Mouse (Mus musculus): ENCODE measurements around the gene Mapk8ip2.
"Not testable (repeated sequence)": the region's sequence is repeated elsewhere in the genome, so short reads cannot be mapped to it uniquely, and the experiment has no call there.

The Mapk8ip2 gene

DNA sequence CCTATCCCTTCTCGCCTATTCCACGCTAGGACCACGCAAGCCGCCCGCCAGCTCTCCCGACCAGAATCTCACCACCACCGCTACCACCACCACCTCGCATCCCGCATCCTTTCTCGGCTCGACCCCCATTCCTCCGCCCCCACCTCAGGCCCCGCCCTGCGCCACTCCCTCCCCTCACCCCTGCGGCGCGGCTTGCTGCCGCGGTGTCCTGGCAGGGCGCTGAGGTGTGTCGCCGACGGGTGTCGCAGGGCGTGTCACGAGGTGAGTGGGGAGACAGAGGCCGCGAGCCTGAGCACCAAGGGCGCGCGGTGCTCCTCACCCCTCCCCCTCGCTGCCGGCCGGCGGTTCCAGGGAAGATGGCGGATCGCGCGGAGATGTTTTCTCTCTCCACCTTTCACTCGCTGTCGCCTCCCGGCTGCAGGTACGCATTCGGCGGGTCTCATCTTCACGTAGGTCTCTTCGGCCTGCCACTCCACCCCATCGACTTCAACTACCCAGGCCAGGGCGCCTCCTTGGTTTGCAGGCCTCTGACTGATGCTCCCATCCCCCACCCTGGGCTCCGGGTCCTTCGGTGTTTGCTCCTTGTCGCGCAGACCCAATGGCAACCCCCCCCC, at the start of gene Mapk8ip2:
Gene Mapk8ip2 (plus strand): TSS at position 49 of the 614 bp plus-strand sequence.
- no peak for DNase-seq (ENCODE audit: low spot score)

DNA sequence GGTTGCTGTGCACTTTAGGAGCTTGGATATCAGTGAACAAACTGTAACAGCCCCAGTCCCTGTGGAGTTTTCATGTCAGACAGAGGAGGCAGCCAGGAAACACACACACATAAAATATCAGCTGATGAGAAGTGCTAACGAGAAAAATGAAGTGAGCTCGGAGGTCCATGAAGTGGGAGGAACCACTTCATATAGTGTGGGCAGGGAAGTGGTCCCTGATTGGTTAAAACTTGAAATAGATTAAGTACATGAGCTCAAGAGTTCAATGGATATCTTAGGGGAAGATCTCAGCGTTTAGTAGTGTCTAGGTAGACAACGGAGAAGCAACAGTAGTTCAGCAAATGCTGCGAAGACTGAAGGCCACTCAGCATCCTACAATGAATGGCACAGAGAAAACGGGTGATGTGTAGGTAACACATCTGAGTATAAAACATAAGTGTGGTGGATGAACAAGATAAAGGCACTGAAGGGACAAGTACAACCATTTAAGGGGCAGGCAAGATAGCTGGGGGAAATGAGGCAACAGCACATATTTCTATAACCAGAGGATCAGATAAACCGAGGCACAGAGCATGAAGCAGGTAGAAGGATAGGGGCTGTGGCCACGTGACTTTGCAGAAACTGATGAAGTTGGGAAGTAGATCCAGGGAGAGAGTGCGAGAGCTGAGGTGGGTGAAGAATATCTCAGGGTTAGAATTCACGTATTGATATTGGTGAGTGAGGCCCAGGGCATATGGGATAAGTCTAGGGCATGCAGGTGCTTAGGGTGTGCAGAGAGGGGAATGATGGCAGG, 48.7 kb upstream of the Mapk8ip2 start:
- no peak for DNase-seq (ENCODE audit: low spot score)

DNA sequence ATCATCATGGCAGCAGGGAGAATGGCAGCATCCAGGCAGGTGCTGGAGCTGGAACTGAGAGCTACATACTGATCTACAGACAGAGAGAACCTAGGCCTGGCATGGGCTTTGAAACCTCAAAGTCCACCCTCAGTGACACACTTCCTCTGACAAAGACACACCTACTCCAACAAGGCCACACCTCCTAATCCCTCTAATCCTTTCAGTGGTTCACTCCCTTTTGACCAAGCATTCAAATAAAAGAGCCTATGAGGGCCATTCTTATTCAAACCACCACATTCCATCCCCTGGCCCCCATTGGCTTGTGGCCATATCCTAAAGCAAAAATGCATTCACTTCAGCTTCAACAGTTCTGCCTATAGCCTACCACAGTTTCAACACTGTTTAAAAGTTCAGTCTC, 47.0 kb upstream of the Mapk8ip2 start:
- no peak for DNase-seq (ENCODE audit: low spot score)

DNA sequence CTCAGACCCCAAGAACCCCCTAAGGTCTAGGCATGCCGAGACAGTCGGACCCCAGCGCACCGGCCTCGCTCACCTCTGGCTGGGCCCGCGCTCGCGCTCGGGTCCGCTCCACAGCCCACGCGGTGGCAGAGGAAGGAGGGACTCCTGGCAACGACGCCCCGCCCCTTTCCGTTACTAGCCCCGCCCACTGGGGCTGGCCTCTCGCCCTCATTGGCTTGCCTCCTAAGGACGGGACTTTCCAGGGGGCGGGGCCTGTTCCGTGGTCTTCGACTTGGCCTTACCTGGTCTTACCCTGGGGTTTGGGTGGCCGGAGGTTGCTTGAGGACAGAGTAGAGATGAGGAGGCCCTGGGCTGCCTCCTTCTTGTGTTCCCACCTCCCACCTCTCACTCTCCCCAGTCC, 43.6 kb upstream of the Mapk8ip2 start, which contains the start of gene Syce3:
Gene Syce3 (minus strand): TSS at position 386 of the 400 bp plus-strand sequence.
- no peak for DNase-seq (ENCODE audit: low spot score)

DNA sequence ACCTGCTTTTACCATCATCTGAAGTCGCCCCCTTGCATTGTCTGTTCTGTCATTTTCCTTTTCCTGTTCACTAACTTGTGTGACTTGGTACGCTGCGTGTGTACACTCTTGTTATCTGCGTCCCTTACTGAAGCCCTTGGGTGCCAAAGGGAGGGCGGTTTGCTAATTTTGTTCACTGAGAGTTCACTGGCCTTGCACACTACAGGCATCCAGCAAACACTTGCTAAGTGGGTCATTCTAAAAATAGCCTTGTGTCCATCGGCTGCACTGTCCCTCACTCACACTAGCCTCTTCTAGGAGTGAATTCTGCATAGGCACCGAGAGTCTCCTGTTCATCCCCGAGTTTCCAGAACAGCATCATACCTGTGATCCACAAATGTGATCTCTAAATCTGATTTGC, 38.4 kb upstream of the Mapk8ip2 start:
- DNase-seq (ENCODE audit: low spot score), result no peak

DNA sequence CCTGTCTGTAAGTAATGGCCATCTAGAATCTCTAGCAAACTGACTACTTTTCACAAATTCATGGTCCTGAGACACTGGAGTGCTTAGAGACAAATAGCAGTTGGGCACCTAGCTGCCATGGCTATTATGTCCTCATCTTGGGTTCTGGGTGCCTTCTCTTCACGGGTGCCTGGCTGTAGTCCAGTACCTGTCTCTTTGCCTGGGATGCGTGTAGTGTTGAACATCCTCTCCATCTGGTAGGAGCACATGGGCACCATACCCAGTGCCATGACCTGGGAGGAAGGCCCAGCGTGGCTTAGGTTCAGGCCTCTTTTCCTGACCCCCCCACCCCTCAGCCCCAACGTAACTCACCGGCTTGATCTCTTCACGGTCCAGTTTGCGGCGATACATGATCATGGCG, 31.8 kb upstream of the Mapk8ip2 start:
- DNase-seq (ENCODE audit: low spot score), result no peak

DNA sequence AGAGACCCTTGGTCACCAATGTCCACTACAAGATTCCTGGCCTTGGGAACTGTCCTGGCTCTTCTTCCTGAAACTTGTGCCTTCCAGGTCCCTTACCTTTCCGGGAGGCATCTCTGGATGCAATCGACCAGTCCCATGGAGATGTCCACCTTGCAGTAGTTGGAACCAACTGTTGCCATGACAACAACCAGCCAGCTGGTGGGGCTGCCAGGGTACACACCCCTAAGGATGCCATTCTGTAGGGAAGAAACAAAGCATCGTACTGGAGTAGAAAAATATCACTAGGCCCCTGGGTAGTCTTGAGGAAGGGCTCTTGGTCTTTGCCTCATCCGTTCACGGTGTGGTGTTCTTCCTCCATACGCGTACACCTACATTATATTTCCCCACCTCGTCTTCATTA, 29.1 kb upstream of the Mapk8ip2 start:
- DNase-seq (ENCODE audit: low spot score), result no peak

DNA sequence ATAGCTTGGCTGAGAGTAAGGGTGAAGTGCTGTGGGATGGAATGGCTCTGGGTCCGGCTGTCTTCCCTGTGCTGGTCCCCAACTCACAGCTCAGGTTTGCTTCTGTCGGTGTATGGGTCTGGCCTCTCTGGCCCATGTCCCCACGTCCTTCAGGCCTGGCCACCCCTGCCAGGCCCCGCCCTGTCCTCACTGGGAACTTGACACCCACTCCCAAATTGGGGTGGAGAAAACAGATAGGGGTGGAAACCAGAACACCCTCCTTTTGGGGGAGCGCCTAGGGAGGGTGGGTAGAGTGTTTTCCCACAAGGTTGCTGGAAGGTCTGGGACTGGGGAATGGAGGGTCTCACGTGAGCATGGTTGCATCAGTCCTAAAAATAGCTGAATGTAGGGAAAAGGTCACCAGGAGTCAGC, 28.0 kb upstream of the Mapk8ip2 start, which contains the start of gene Cpt1b:
Gene Cpt1b (minus strand): TSS at position 153 of the 411 bp plus-strand sequence.
- no peak for DNase-seq (ENCODE audit: low spot score)

DNA sequence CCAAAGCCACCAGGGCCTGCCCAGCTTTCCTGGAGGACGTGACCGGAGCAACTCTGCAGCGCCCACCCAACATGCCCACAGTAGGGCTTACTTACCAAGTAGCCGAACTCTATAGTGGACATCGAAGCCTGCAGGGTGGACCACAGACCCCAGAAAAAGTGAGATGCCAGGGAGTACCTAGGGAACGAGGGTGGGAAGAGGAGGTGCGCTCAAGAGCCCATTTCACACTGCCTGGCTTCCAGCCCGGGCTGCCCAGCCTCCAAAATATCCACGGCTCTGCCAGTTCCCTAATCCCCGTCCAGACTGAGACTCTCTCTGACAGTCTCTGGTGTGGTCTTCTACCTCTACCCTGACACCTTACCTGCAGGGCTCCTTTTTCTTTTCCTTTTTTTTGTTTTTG, 27.0 kb upstream of the Mapk8ip2 start:
- DNase-seq (ENCODE audit: low spot score), result no peak

DNA sequence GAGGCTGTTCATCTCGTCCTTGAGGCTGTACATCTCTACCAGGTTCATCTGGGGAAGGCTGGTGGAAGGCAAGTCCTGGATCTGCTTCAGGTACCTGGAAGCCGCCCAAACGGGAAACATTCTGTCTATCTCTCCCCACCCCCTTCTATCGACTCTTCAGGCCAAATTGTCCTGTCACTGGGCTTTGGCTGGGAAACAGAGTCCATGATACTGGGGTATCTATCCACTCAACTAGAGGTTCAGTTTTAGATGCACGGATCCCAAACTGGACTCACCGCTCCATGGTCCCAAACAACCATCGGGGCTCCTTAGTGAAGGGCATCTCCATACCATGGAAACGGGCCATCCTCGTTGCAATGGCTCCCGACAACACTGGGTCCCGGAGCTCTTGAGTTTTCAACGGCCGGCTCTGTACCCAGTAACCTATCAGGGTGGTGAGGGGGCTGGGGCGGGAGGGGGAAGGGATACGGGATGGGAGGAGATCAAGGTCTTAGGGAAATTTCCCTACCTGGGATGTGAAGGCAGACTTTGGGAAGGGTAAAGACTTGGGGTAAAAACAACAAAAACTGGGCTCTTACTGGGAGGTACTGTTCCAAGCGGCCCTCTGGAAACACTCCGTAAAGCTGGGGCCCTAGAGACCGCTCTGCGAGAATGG, 25.4 kb upstream of the Mapk8ip2 start:
- DNase-seq (ENCODE audit: low spot score), result no peak

DNA sequence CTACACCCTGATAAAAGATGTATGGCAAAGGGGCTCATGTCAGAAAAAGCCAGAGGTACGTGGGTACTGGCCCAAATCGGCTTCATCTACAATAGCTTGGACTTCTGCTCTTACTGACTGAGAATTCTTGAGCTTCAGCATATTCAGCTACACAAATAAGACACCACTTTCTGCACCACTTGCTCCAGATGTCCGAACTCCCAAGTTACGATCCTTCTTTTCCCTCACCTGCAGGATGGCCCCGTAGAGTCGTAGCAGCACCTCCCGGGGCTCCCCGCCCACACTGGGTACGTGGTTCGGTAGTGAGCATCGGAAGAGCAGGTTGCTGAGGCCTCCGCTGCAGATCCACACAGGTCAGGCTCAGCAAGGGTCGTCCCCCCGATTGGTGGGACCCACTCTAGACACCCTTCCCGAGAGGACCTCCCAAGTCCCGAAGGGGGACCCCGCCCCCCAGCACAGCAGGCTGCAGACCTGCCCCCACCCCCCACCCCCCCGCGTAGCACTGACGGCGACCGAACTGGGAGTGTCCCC, 24.8 kb upstream of the Mapk8ip2 start:
- no peak for DNase-seq (ENCODE audit: low spot score)

DNA sequence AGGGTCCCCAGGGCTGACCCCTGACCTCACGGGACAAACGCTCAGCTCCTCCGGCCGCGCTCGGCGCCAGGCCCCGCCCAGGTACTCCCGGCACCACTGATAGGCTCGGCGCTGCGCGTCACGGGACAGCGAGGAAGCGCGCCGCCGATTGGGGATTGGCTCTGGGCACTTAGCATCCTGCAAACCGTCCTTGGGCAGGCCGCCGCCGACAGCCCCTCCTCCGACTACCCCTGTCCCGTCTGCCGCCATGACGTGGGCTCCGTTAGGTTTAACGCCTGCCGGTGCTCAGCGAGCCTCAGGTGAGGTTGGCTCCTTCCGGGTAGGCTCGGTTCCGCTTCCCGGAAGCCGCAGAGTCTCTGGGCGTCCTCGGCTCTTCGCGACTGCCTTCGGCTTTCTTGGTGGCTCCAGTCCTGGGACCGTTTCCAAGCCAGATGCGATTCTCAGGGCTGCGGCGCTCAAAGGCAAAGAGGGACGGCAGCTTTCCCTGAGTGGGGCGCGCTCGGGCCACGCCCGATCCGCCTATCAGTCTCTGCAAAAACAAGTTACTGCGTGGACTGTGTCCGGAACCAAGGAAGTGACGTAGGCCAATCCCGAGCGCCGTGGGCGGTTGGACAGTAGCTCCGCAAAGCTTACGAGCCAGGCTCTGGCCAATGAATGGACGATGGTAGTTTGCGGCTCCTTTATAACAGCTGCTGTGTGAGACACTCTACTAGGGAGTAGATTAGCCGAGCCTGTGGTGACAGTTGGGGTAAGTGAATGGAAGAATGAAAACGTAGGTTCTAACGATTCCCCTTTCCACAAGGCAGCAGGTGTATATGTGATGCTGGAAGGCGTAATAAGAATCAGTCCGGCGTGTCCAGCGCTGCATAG, 24.1 kb upstream of the Mapk8ip2 start, which contains the start of the genes C730034F03Rik, Gm44502 and Chkb:
Gene C730034F03Rik (plus strand): TSS at position 238 of the 870 bp plus-strand sequence.
Gene Gm44502 (minus strand): TSS at position 345 of the 870 bp plus-strand sequence.
Gene Chkb (minus strand): TSS at position 557 of the 870 bp plus-strand sequence.
- peak; percentile 89 for DNase-seq (ENCODE audit: low spot score)

DNA sequence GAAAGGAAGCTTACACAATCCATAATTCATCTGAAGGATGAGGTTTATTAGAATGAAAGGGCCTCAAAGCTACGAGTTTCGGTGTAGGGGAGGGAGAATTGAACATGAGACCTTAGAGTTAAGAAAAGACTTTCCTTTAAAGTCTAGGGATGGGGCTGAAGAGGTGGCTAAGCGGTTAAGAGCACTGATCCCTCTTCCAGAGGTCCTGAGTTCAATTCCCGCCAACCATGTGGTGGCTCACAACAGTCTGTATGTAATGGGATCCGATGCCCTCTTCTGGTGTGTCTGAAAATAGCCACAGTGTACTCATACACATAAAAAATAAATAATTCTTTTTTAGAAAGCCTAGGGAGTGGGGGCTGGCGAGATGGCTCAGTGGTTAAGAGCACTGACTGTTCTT, 23.4 kb upstream of the Mapk8ip2 start:
- DNase-seq (ENCODE audit: low spot score), result peak; percentile 8

DNA sequence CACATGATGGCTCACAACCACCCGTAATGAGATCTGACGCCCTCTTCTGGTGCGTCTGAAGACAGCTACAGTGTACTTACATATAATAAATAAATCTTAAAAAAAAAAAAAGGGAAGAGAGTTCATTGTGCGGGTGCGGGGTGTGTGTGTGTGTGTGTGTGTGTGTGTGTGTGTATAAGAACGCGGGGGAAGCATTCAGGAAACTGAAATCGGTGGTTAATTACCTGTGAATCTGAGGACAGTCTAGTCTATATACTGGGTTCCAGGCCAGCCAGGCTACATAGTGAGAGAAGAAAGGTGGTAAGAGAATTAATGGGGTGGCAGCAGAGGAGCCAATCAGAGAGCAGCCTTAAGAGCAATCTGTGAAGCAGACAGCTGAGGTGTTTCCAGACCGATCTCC, 22.9 kb upstream of the Mapk8ip2 start:
- DNase-seq (ENCODE audit: low spot score), result not testable (repeated sequence)

DNA sequence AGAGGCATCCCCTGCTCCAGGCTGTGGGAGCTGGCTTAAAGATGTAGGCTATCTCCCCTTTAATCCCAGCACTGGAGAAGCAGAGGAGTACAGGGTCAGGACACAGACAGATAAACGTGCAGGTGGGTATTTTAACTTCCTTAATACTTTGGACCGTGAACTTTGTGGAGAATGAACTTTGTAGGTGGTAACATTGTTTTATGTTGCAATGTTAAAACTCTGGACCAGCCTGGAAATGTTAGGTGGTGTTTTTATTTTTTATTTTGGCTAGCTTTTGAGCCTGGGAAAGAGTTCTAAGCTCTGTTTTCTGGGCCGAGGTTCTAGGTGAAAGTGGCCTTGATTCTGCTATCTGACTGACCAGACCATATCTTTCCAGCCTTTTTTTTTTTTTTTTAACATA, 22.4 kb upstream of the Mapk8ip2 start:
- no peak for DNase-seq (ENCODE audit: low spot score)

DNA sequence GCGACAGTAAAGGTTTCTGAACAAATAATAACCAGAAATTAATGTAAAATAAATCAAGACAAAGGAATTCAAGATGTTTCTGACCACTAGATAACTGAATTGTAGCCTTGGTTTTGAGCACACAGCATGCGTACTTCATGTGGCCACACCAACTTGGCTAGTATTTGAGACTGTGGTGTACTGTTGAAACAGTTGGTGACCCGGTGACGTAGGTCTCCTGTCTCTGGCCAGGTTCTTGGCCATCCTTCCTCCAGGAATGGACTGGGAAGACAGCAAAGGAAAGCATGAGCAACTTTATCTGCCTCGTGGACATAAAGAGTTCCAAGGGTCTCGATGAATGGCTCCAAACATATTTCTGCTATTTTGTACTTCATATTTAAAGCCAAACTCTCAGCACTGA, 21.9 kb upstream of the Mapk8ip2 start:
- no peak for DNase-seq (ENCODE audit: low spot score)

DNA sequence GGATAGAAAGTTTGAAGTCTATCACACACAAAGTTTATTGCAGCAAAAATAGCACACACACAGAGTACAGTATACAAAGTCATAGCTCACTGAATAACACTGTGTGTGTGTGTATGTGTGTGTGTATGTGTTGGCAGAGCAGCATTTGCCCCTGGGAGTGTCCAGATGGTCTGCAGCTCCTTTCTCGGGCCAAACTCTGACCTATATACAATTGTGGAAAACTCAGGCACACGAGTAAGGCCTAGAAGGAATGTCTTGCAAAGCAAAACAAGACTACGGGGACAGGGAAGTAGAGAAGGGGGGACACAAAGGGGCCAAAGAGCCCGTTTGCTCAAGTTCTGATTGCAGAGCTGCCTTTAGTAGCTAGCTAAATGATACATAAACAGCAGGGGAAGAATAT, 20.8 kb upstream of the Mapk8ip2 start:
- DNase-seq (ENCODE audit: low spot score), result no peak

DNA sequence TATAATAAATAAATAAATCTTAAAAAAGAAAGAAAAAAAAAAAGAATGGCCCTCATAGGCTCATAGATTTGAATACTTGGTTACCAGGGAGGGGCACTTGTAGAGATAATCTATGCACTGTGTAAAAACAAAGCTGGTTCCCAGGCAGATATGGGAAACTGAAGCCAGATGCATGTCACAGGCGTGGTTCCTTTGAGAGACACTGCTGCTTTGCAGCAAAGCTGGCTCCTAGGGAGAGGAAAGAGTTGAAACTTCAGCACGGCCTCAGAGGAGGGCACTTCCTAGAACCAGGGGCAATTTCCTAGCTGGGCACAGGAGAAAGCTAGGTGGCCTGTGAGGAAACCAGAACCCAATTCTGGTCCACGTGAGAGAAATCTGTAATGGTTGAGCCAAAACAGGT, 19.6 kb upstream of the Mapk8ip2 start:
- DNase-seq (ENCODE audit: low spot score), result no peak

DNA sequence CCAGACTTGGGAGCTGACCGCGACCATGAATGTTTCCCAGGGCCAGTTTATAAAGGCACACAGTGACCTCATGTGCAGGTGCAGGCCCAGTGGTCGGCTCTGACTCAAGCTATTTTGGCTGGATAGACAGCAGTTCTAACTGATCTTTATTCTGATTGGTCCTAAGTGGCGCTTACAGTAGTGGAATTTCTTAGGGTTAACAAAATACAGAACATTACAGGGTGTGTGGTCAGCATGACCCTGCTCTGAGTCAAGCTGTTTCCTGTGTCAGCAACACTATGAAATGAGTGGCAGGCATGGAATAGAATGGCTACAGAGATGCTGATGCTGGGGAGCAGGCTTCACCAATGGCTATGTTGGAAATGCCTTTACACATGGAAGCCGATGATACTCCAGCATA, 17.8 kb upstream of the Mapk8ip2 start:
- DNase-seq (ENCODE audit: low spot score), result no peak

DNA sequence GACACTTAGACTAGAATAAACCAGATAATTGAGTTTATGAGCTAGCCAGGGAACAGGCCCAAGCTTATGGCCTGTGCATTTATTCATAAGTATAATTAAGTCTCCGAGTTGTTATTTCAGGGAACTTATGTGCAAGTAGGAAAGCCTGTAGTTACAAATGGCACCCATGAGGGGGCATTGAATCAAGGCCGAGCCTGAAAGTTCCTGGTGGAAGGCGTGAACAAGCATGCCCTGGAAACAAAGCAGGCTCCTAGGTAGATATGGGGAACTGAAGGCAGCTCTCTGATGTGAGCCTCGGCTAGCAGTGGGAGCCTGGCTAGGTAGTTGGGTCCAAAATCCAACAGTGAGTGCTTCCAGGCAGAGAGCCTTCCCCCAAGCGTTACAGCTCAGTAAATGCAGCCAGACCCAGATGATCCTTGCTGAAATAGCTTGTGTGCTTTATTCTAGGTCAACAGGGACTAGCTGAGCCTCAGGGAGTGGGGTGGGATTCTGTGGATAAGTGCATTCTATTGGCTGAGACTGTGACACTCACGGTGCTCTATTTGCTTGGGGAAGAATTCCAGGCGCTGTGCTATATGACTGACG, 11.1 kb upstream of the Mapk8ip2 start:
- DNase-seq (ENCODE audit: low spot score), result no peak

Data from spleen, adult 12 weeks (tissue).